Mouse (Mus musculus): Measurements from ENCODE around the gene Cntn4. TPM values are rescaled to one million over a fixed set of nuclear protein-coding genes. Genes with fewer than 3 reads are reported as not detected.

The Cntn4 gene
- polyA plus RNA-seq, 1 experiment from 2014 or later: 0.29 TPM

GRCm38 (mm10) chr6:106015126-106015525 is 337.7 kb downstream of the Cntn4 start:
- no peak overlapping the region for H3K27ac ChIP-seq (ENCODE audit: low read length)
- no peaks in the 10 kb centered on the region for H3K27me3 ChIP-seq (replicated peaks; ENCODE audit: control insufficient read depth, insufficient read depth, low read length)
- H3K4me3 ChIP-seq (ENCODE audit: low read length): no peak overlapping the region
- ATAC-seq: no peak
- H3K36me3 ChIP-seq (ENCODE audit: control insufficient read depth, insufficient read depth, low read length): no peaks in the 10 kb centered on the region
- H3K9me3 ChIP-seq (ENCODE audit: control insufficient read depth, low read length): no peaks in the 10 kb centered on the region
- H3K4me1 ChIP-seq (ENCODE audit: control insufficient read depth, insufficient read depth, low read length): no peaks in the 10 kb centered on the region
- 87% methylated on average over 1 of the region's 1 CpGs for WGBS
- H3K9ac ChIP-seq (ENCODE audit: low read depth, low read length): no peak overlapping the region
- H3K4me2 ChIP-seq (ENCODE audit: low read depth, low read length): no peak overlapping the region

DNA sequence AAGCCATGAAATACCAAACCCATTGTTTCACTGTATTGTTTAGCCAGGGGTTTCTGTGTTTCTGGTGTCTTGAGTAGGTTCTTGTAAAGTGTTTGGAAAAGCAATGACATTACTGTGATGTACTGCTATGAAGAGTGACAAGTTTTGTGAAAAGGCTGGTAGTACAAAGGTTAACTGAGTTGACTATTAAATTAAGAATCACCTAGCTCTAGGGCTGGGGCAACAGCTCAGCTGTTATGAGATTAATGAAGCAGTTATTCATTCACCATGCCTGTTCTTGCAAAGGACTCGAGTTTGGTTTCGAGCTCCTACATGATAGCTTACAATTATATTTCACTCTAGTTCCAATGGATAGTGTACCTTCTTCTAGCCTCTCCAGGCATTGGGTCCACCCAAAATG is 371.4 kb downstream of the Cntn4 start:
- Histone ChIP-seq H3K27ac (ENCODE audit: low read length) (no peak overlapping the region), H3K36me3 (ENCODE audit: control insufficient read depth, insufficient read depth, low read length) (no peaks in the 10 kb centered on the region), H3K9ac (ENCODE audit: low read depth, low read length) (no peak overlapping the region), H3K27me3 (replicated peaks; ENCODE audit: control insufficient read depth, insufficient read depth, low read length) (no peaks in the 10 kb centered on the region), H3K4me2 (ENCODE audit: low read depth, low read length) (no peak overlapping the region), H3K4me1 (ENCODE audit: control insufficient read depth, insufficient read depth, low read length) (no peaks in the 10 kb centered on the region), H3K4me3 (ENCODE audit: low read length) (no peak overlapping the region), H3K9me3 (ENCODE audit: control insufficient read depth, low read length) (no peaks in the 10 kb centered on the region)
- ATAC-seq: no peak
- 72% methylated on average over 2 of the region's 2 CpGs for WGBS

- Histone ChIP-seq H3K4me3 (ENCODE audit: low read length) (no peak overlapping the region), H3K36me3 (ENCODE audit: control insufficient read depth, insufficient read depth, low read length) (no peaks in the 10 kb centered on the region), H3K27me3 (replicated peaks; ENCODE audit: control insufficient read depth, insufficient read depth, low read length) (no peaks in the 10 kb centered on the region), H3K9ac (ENCODE audit: low read depth, low read length) (no peak overlapping the region), H3K4me2 (ENCODE audit: low read depth, low read length) (no peak overlapping the region), H3K9me3 (ENCODE audit: control insufficient read depth, low read length) (no peaks in the 10 kb centered on the region), H3K27ac (ENCODE audit: low read length) (no peak overlapping the region), H3K4me1 (ENCODE audit: control insufficient read depth, insufficient read depth, low read length) (no peaks in the 10 kb centered on the region)
- WGBS: 85% methylated on average over 1 of the region's 1 CpGs
- no peak for ATAC-seq
Observed at GRCm38 (mm10) chr6:106056123-106056522, 378.7 kb downstream of the Cntn4 start.

GRCm38 (mm10) chr6:106078071-106078603 is 400.7 kb downstream of the Cntn4 start:
- H3K4me1 ChIP-seq (ENCODE audit: control insufficient read depth, insufficient read depth, low read length): no peaks in the 10 kb centered on the region
- WGBS: 64% methylated on average over 4 of the region's 4 CpGs
- H3K4me2 ChIP-seq (ENCODE audit: low read depth, low read length): no peak overlapping the region
- H3K9ac ChIP-seq (ENCODE audit: low read depth, low read length): no peak overlapping the region
- no peak overlapping the region for H3K4me3 ChIP-seq (ENCODE audit: low read length)
- no peak for ATAC-seq
- H3K27ac ChIP-seq (ENCODE audit: low read length): no peak overlapping the region
- no peaks in the 10 kb centered on the region for H3K27me3 ChIP-seq (replicated peaks; ENCODE audit: control insufficient read depth, insufficient read depth, low read length)
- no peaks in the 10 kb centered on the region for H3K9me3 ChIP-seq (ENCODE audit: control insufficient read depth, low read length)
- no peaks in the 10 kb centered on the region for H3K36me3 ChIP-seq (ENCODE audit: control insufficient read depth, insufficient read depth, low read length)

DNA sequence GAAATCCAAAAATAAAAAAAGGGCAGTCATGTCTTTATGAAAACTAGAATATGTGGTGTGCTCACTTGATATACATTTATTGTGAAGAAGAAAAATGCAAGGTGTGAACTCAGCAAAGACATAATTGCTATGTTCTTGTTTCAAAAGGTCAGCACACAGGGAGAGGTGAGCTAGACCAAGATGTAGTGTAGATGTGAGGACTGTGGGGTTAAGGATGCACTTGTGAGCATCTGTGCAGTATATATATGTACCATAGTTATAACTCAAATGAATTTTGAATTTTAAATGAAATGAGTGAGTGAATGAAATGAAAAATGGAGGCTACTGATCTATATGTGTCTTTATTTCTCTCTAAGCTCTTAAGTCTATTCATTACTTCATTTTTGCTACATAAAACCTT is 401.2 kb downstream of the Cntn4 start:
- Histone ChIP-seq H3K27ac (ENCODE audit: low read length) (no peak overlapping the region), H3K9ac (ENCODE audit: low read depth, low read length) (no peak overlapping the region), H3K4me2 (ENCODE audit: low read depth, low read length) (no peak overlapping the region), H3K4me3 (ENCODE audit: low read length) (no peak overlapping the region), H3K9me3 (ENCODE audit: control insufficient read depth, low read length) (no peaks in the 10 kb centered on the region), H3K4me1 (ENCODE audit: control insufficient read depth, insufficient read depth, low read length) (no peaks in the 10 kb centered on the region), H3K27me3 (replicated peaks; ENCODE audit: control insufficient read depth, insufficient read depth, low read length) (no peaks in the 10 kb centered on the region), H3K36me3 (ENCODE audit: control insufficient read depth, insufficient read depth, low read length) (no peaks in the 10 kb centered on the region)
- ATAC-seq: no peak

- Histone ChIP-seq H3K9ac (ENCODE audit: low read depth, low read length) (no peak overlapping the region), H3K4me1 (ENCODE audit: control insufficient read depth, insufficient read depth, low read length) (no peaks in the 10 kb centered on the region), H3K4me2 (ENCODE audit: low read depth, low read length) (no peak overlapping the region), H3K4me3 (ENCODE audit: low read length) (no peak overlapping the region), H3K27ac (ENCODE audit: low read length) (no peak overlapping the region), H3K9me3 (ENCODE audit: control insufficient read depth, low read length) (no peaks in the 10 kb centered on the region), H3K36me3 (ENCODE audit: control insufficient read depth, insufficient read depth, low read length) (no peaks in the 10 kb centered on the region), H3K27me3 (replicated peaks; ENCODE audit: control insufficient read depth, insufficient read depth, low read length) (no peaks in the 10 kb centered on the region)
- 68% methylated on average over 4 of the region's 4 CpGs for WGBS
- ATAC-seq: no peak
Observed at GRCm38 (mm10) chr6:106097856-106098255, 420.4 kb downstream of the Cntn4 start.

DNA sequence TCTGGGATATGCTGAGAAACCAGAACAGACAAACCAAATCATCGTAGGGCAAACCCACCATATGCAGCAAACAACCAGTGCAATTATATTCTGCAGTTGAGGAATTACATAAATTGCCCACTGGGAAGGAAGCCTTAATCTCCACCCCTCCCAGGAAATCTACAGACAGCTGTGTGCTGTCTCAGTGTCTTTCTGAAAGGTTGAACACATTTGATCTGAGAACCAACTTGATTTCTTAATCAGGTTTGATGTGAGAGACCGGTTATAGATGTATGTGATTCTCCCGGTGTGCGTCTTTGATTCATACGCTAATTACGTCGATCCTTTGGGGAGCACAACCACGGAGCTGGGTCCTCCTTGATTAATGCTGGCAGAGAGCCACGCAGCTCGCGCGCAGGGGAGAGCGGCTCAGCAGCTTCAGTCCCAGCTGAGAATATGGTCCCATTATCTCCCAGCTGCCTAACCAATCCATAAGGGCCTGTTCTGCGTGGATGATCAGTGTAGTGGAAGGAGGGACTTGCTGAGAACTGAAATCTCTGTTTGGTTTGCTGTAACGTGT is 441.1 kb downstream of the Cntn4 start:
- no peaks in the 10 kb centered on the region for H3K36me3 ChIP-seq (ENCODE audit: control insufficient read depth, insufficient read depth, low read length)
- 26% methylated on average over 15 of the region's 15 CpGs for WGBS
- H3K4me2 ChIP-seq (ENCODE audit: low read depth, low read length): peak overlapping the region; percentile 43
- peak; percentile 66; the same call in 1 of the 2 replicates for ATAC-seq
- H3K4me3 ChIP-seq (ENCODE audit: low read length): peak overlapping the region; percentile 18
- H3K27me3 ChIP-seq (replicated peaks; ENCODE audit: control insufficient read depth, insufficient read depth, low read length): no peaks in the 10 kb centered on the region
- H3K27ac ChIP-seq (ENCODE audit: low read length): no peak overlapping the region
- H3K9me3 ChIP-seq (ENCODE audit: control insufficient read depth, low read length): no peaks in the 10 kb centered on the region
- no peaks in the 10 kb centered on the region for H3K4me1 ChIP-seq (ENCODE audit: control insufficient read depth, insufficient read depth, low read length)
- no peak overlapping the region for H3K9ac ChIP-seq (ENCODE audit: low read depth, low read length)

DNA sequence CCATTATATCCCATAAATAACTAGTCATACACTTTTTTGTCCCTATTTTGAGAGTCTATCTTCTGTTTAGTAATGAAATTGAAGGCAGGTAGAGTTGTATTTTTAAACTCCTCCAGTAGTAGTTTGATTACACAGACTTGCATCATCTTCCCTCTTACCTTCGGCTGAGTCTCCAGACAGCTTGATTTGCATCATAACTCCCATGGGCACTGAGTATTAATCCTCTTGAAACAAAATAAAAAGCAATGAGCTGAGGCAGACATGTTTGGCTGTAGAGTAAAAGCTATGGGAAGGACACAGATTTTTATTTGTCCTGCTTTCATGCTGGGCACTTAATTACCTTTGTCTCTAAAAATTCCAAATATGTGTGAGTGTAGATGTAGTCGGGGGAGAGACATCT is 476.1 kb downstream of the Cntn4 start:
- H3K9ac ChIP-seq (ENCODE audit: low read depth, low read length): no peak overlapping the region
- H3K27ac ChIP-seq (ENCODE audit: low read length): no peak overlapping the region
- no peaks in the 10 kb centered on the region for H3K36me3 ChIP-seq (ENCODE audit: control insufficient read depth, insufficient read depth, low read length)
- 58% methylated on average over 2 of the region's 2 CpGs for WGBS
- H3K4me2 ChIP-seq (ENCODE audit: low read depth, low read length): no peak overlapping the region
- no peaks in the 10 kb centered on the region for H3K4me1 ChIP-seq (ENCODE audit: control insufficient read depth, insufficient read depth, low read length)
- no peak for ATAC-seq
- no peaks in the 10 kb centered on the region for H3K27me3 ChIP-seq (replicated peaks; ENCODE audit: control insufficient read depth, insufficient read depth, low read length)
- no peak overlapping the region for H3K4me3 ChIP-seq (ENCODE audit: low read length)
- no peaks in the 10 kb centered on the region for H3K9me3 ChIP-seq (ENCODE audit: control insufficient read depth, low read length)

DNA sequence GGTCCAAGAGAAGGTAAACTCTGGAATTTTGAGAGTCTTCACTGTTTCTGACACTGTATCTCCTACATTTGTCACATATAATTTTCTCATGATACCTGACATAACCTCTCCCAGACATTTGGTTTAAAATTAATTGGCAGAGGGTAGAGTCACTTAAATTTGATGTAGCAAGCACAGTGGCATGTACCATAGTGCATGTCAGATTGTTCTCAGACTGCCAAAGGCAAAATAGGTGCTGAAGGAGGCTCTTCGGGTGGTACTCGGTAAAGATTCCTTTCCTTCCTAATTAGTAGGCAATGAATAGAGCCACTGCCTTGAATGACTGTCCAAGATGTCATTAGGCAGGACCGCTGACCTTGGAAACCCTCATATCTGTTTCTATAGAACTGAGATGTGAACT is 477.9 kb downstream of the Cntn4 start:
- Histone ChIP-seq H3K27me3 (replicated peaks; ENCODE audit: control insufficient read depth, insufficient read depth, low read length) (no peaks in the 10 kb centered on the region), H3K4me3 (ENCODE audit: low read length) (no peak overlapping the region), H3K9ac (ENCODE audit: low read depth, low read length) (no peak overlapping the region), H3K4me1 (ENCODE audit: control insufficient read depth, insufficient read depth, low read length) (no peaks in the 10 kb centered on the region), H3K36me3 (ENCODE audit: control insufficient read depth, insufficient read depth, low read length) (no peaks in the 10 kb centered on the region), H3K9me3 (ENCODE audit: control insufficient read depth, low read length) (no peaks in the 10 kb centered on the region), H3K4me2 (ENCODE audit: low read depth, low read length) (no peak overlapping the region), H3K27ac (ENCODE audit: low read length) (no peak overlapping the region)
- ATAC-seq: no peak
- 92% methylated on average over 3 of the region's 3 CpGs for WGBS

GRCm38 (mm10) chr6:106177546-106177945 is 500.1 kb downstream of the Cntn4 start:
- Histone ChIP-seq H3K27me3 (replicated peaks; ENCODE audit: control insufficient read depth, insufficient read depth, low read length) (no peaks in the 10 kb centered on the region), H3K27ac (ENCODE audit: low read length) (no peak overlapping the region), H3K4me2 (ENCODE audit: low read depth, low read length) (no peak overlapping the region), H3K4me1 (ENCODE audit: control insufficient read depth, insufficient read depth, low read length) (no peaks in the 10 kb centered on the region), H3K36me3 (ENCODE audit: control insufficient read depth, insufficient read depth, low read length) (no peaks in the 10 kb centered on the region), H3K4me3 (ENCODE audit: low read length) (no peak overlapping the region), H3K9me3 (ENCODE audit: control insufficient read depth, low read length) (no peaks in the 10 kb centered on the region), H3K9ac (ENCODE audit: low read depth, low read length) (no peak overlapping the region)
- 89% methylated on average over 5 of the region's 5 CpGs for WGBS
- no peak for ATAC-seq

All from intestine, embryonic 16.5 days (tissue).